Mouse (Mus musculus): ENCODE data around the gene Pde4dip. TPM values are rescaled to one million over a fixed set of nuclear protein-coding genes. Genes with fewer than 3 reads are reported as not detected.

Gene Pde4dip
- total RNA-seq, 2 experiments from 2014 or later, result 1,278 to 1,422 TPM

- DNase-seq, result no peak
Measured at GRCm38 (mm10) chr3:97686372-97687117, 202.0 kb downstream of the Pde4dip start.

- DNase-seq, result no peak
Measured at GRCm38 (mm10) chr3:97683560-97684195, 204.8 kb downstream of the Pde4dip start.

- DNase-seq, result no peak
Measured at GRCm38 (mm10) chr3:97682576-97682975, 205.9 kb downstream of the Pde4dip start.

- no peak for DNase-seq
Measured at GRCm38 (mm10) chr3:97682159-97682502, 206.4 kb downstream of the Pde4dip start.

- DNase-seq, result peak; percentile 54
Measured at GRCm38 (mm10) chr3:97681321-97682158, 207.0 kb downstream of the Pde4dip start.

GRCm38 (mm10) chr3:97680631-97681320 is 207.7 kb downstream of the Pde4dip start:
- DNase-seq, result peak; percentile 80

GRCm38 (mm10) chr3:97678416-97678815 is 210.1 kb downstream of the Pde4dip start:
- DNase-seq, result no peak

- DNase-seq, result no peak
Measured at GRCm38 (mm10) chr3:97676126-97676525, 212.4 kb downstream of the Pde4dip start.

- DNase-seq, result no peak
Measured at GRCm38 (mm10) chr3:97674644-97675110, 213.8 kb downstream of the Pde4dip start, which contains the start of gene Gm17651. Gene Gm17651, minus strand, starts transcription at chr3:97674694.

- no peak for DNase-seq
Measured at GRCm38 (mm10) chr3:97667093-97667675, 221.3 kb downstream of the Pde4dip start.

GRCm38 (mm10) chr3:97666154-97666553 is 222.4 kb downstream of the Pde4dip start:
- DNase-seq, result no peak

- DNase-seq, result no peak
Measured at GRCm38 (mm10) chr3:97665525-97665924, 223.0 kb downstream of the Pde4dip start.

GRCm38 (mm10) chr3:97661206-97661605 is 227.3 kb downstream of the Pde4dip start:
- DNase-seq, result no peak

GRCm38 (mm10) chr3:97659746-97660145 is 228.8 kb downstream of the Pde4dip start:
- DNase-seq, result no peak

GRCm38 (mm10) chr3:97658426-97659193 is 229.9 kb downstream of the Pde4dip start:
- DNase-seq, result no peak

- peak; percentile 100 for DNase-seq
Measured at GRCm38 (mm10) chr3:97657655-97658411, 230.7 kb downstream of the Pde4dip start, which contains the start of gene Prkab2. Gene Prkab2, plus strand, starts transcription at chr3:97658193.

- no peak for DNase-seq
Measured at GRCm38 (mm10) chr3:97654901-97655300, 233.6 kb downstream of the Pde4dip start.

- no peak for DNase-seq
Measured at GRCm38 (mm10) chr3:97653781-97654180, 234.7 kb downstream of the Pde4dip start.

GRCm38 (mm10) chr3:97651604-97652003 is 236.9 kb downstream of the Pde4dip start:
- no peak for DNase-seq

GRCm38 (mm10) chr3:97649469-97649868 is 239.0 kb downstream of the Pde4dip start:
- no peak for DNase-seq

Data from gastrocnemius, postnatal 10 days (tissue).